Mouse (Mus musculus): ENCODE data around the gene Ppif. TPM values are rescaled to one million over a fixed set of nuclear protein-coding genes. Genes with fewer than 3 reads are reported as not detected.

Gene Ppif
- 20.5 and 26.0 TPM in 2 replicates for polyA plus RNA-seq (2015; fragmentation: Nextera tagmentation; extraction: Ambion mirVana)

GRCm38 (mm10) chr14:25693888-25694568 lies at the start of gene Ppif:
Gene Ppif (plus strand): TSS chr14:25694154.
- under 1% methylated on average over 63 of the region's 70 CpGs for WGBS (ENCODE audit: insufficient replicate concordance)
- H3K9me3 ChIP-seq (replicated peaks; ENCODE audit: control insufficient read depth, low read length): no peaks in the 10 kb centered on the region
- H3K27me3 ChIP-seq (ENCODE audit: control insufficient read depth, insufficient read depth, low read depth, low read length): no peaks in the 10 kb centered on the region
- peak within 1 kb of the TSS; percentile 49; the same call in 1 of the 2 replicates for H3K27ac ChIP-seq (ENCODE audit: low read length)
- peak within 1 kb of the TSS; percentile 76 for H3K9ac ChIP-seq (ENCODE audit: low read depth, low read length)
- peaks cover 2% of the 10 kb centered on the region; the same call in 1 of the 2 replicates for H3K36me3 ChIP-seq (ENCODE audit: control insufficient read depth, insufficient read depth)
- peak within 1 kb of the TSS; percentile 94 for H3K4me2 ChIP-seq (ENCODE audit: low read depth, low read length)
- peak; percentile 93 for ATAC-seq (ENCODE audit: low read depth)
- H3K4me3 ChIP-seq (ENCODE audit: low read depth, low read length): peak within 1 kb of the TSS; percentile 82
- H3K4me1 ChIP-seq (ENCODE audit: control insufficient read depth, low read depth, low read length): peaks cover 16% of the 10 kb centered on the region

- Histone ChIP-seq H3K9ac (ENCODE audit: low read depth, low read length) (no peak overlapping the region), H3K36me3 (ENCODE audit: control insufficient read depth, insufficient read depth) (peaks cover 25% of the 10 kb centered on the region)
- no peak for ATAC-seq (ENCODE audit: low read depth)
Observed at GRCm38 (mm10) chr14:25645717-25646116, 48.2 kb upstream of the Ppif start.

GRCm38 (mm10) chr14:25646161-25646621 lies 47.8 kb upstream of the Ppif start:
- H3K27ac ChIP-seq (ENCODE audit: low read length): no peak overlapping the region
- no peaks in the 10 kb centered on the region for H3K27me3 ChIP-seq (ENCODE audit: control insufficient read depth, insufficient read depth, low read depth, low read length)
- no peak overlapping the region for H3K9ac ChIP-seq (ENCODE audit: low read depth, low read length)
- no peak overlapping the region for H3K4me2 ChIP-seq (ENCODE audit: low read depth, low read length)
- no peaks in the 10 kb centered on the region for H3K9me3 ChIP-seq (replicated peaks; ENCODE audit: control insufficient read depth, low read length)
- H3K4me3 ChIP-seq (ENCODE audit: low read depth, low read length): no peak overlapping the region
- WGBS (ENCODE audit: insufficient replicate concordance): 38% methylated on average over 2 of the region's 2 CpGs
- H3K36me3 ChIP-seq (ENCODE audit: control insufficient read depth, insufficient read depth): peaks cover 25% of the 10 kb centered on the region
- no peaks in the 10 kb centered on the region for H3K4me1 ChIP-seq (ENCODE audit: control insufficient read depth, low read depth, low read length)
- peak; percentile 57 for ATAC-seq (ENCODE audit: low read depth)

More at GRCm38 (mm10) chr14:25645717-25646116, 48.2 kb upstream of the Ppif start:
- Histone ChIP-seq H3K27me3 (ENCODE audit: control insufficient read depth, insufficient read depth, low read depth, low read length) (no peaks in the 10 kb centered on the region), H3K9me3 (replicated peaks; ENCODE audit: control insufficient read depth, low read length) (no peaks in the 10 kb centered on the region), H3K27ac (ENCODE audit: low read length) (no peak overlapping the region), H3K4me2 (ENCODE audit: low read depth, low read length) (no peak overlapping the region), H3K4me1 (ENCODE audit: control insufficient read depth, low read depth, low read length) (no peaks in the 10 kb centered on the region), H3K4me3 (ENCODE audit: low read depth, low read length) (no peak overlapping the region)
- 78% methylated on average over 9 of the region's 9 CpGs for WGBS (ENCODE audit: insufficient replicate concordance)

- 73% methylated on average over 4 of the region's 4 CpGs for WGBS (ENCODE audit: insufficient replicate concordance)
- no peak for ATAC-seq (ENCODE audit: low read depth)
- Histone ChIP-seq H3K27me3 (ENCODE audit: control insufficient read depth, insufficient read depth, low read depth, low read length) (no peaks in the 10 kb centered on the region), H3K9ac (ENCODE audit: low read depth, low read length) (no peak overlapping the region), H3K4me1 (ENCODE audit: control insufficient read depth, low read depth, low read length) (no peaks in the 10 kb centered on the region), H3K9me3 (replicated peaks; ENCODE audit: control insufficient read depth, low read length) (no peaks in the 10 kb centered on the region), H3K27ac (ENCODE audit: low read length) (no peak overlapping the region), H3K4me3 (ENCODE audit: low read depth, low read length) (no peak overlapping the region), H3K36me3 (ENCODE audit: control insufficient read depth, insufficient read depth) (peaks cover 29% of the 10 kb centered on the region), H3K4me2 (ENCODE audit: low read depth, low read length) (no peak overlapping the region)
Observed at GRCm38 (mm10) chr14:25651131-25651530, 42.8 kb upstream of the Ppif start.

GRCm38 (mm10) chr14:25651905-25652304 lies 42.0 kb upstream of the Ppif start:
- Histone ChIP-seq H3K4me2 (ENCODE audit: low read depth, low read length) (no peak overlapping the region), H3K4me3 (ENCODE audit: low read depth, low read length) (no peak overlapping the region), H3K27ac (ENCODE audit: low read length) (no peak overlapping the region), H3K9me3 (replicated peaks; ENCODE audit: control insufficient read depth, low read length) (no peaks in the 10 kb centered on the region), H3K4me1 (ENCODE audit: control insufficient read depth, low read depth, low read length) (no peaks in the 10 kb centered on the region), H3K36me3 (ENCODE audit: control insufficient read depth, insufficient read depth) (peaks cover 29% of the 10 kb centered on the region), H3K27me3 (ENCODE audit: control insufficient read depth, insufficient read depth, low read depth, low read length) (no peaks in the 10 kb centered on the region), H3K9ac (ENCODE audit: low read depth, low read length) (no peak overlapping the region)
- WGBS (ENCODE audit: insufficient replicate concordance): 79% methylated on average over 9 of the region's 9 CpGs
- ATAC-seq (ENCODE audit: low read depth): no peak

- Histone ChIP-seq H3K4me1 (ENCODE audit: control insufficient read depth, low read depth, low read length) (no peaks in the 10 kb centered on the region), H3K4me3 (ENCODE audit: low read depth, low read length) (no peak overlapping the region), H3K27me3 (ENCODE audit: control insufficient read depth, insufficient read depth, low read depth, low read length) (no peaks in the 10 kb centered on the region), H3K9me3 (replicated peaks; ENCODE audit: control insufficient read depth, low read length) (no peaks in the 10 kb centered on the region), H3K36me3 (ENCODE audit: control insufficient read depth, insufficient read depth) (peaks cover 24% of the 10 kb centered on the region), H3K4me2 (ENCODE audit: low read depth, low read length) (no peak overlapping the region), H3K27ac (ENCODE audit: low read length) (no peak overlapping the region), H3K9ac (ENCODE audit: low read depth, low read length) (no peak overlapping the region)
- ATAC-seq (ENCODE audit: low read depth): no peak
- 76% methylated on average over 14 of the region's 14 CpGs for WGBS (ENCODE audit: insufficient replicate concordance)
Observed at GRCm38 (mm10) chr14:25654401-25655197, 39.4 kb upstream of the Ppif start.

- ATAC-seq (ENCODE audit: low read depth): peak; percentile 62
- H3K27ac ChIP-seq (ENCODE audit: low read length): no peak overlapping the region
- peaks cover 17% of the 10 kb centered on the region for H3K36me3 ChIP-seq (ENCODE audit: control insufficient read depth, insufficient read depth)
- no peaks in the 10 kb centered on the region for H3K9me3 ChIP-seq (replicated peaks; ENCODE audit: control insufficient read depth, low read length)
- no peak overlapping the region for H3K4me2 ChIP-seq (ENCODE audit: low read depth, low read length)
- H3K4me1 ChIP-seq (ENCODE audit: control insufficient read depth, low read depth, low read length): no peaks in the 10 kb centered on the region
- H3K4me3 ChIP-seq (ENCODE audit: low read depth, low read length): no peak overlapping the region
- 75% methylated on average over 11 of the region's 11 CpGs for WGBS (ENCODE audit: insufficient replicate concordance)
- no peak overlapping the region for H3K9ac ChIP-seq (ENCODE audit: low read depth, low read length)
- H3K27me3 ChIP-seq (ENCODE audit: control insufficient read depth, insufficient read depth, low read depth, low read length): no peaks in the 10 kb centered on the region
Observed at GRCm38 (mm10) chr14:25660661-25661060, 33.3 kb upstream of the Ppif start.

GRCm38 (mm10) chr14:25661185-25661920 lies 32.6 kb upstream of the Ppif start:
- WGBS (ENCODE audit: insufficient replicate concordance): 74% methylated on average over 17 of the region's 17 CpGs
- peak; percentile 61; the same call in 1 of the 2 replicates for ATAC-seq (ENCODE audit: low read depth)

More at GRCm38 (mm10) chr14:25661185-25661920, 32.6 kb upstream of the Ppif start:
- Histone ChIP-seq H3K36me3 (ENCODE audit: control insufficient read depth, insufficient read depth) (peaks cover 15% of the 10 kb centered on the region), H3K9ac (ENCODE audit: low read depth, low read length) (no peak overlapping the region), H3K4me2 (ENCODE audit: low read depth, low read length) (no peak overlapping the region), H3K4me3 (ENCODE audit: low read depth, low read length) (no peak overlapping the region), H3K4me1 (ENCODE audit: control insufficient read depth, low read depth, low read length) (no peaks in the 10 kb centered on the region), H3K27ac (ENCODE audit: low read length) (no peak overlapping the region), H3K27me3 (ENCODE audit: control insufficient read depth, insufficient read depth, low read depth, low read length) (no peaks in the 10 kb centered on the region), H3K9me3 (replicated peaks; ENCODE audit: control insufficient read depth, low read length) (no peaks in the 10 kb centered on the region)

Data from liver, embryonic 16.5 days (tissue).